In genomic region chr9:69160818-69161217, GRCm38 (mm10) we compare ENCODE assay signal across 17 mouse cellular contexts.
DNase-seq lines count a peak whose midpoint lies in the region; ATAC-seq and TF ChIP-seq lines count a peak whose summit lies in the region.
"Had no signal": no experiment of that assay in that cellular context is flagged by ENCODE, and none has a peak within 500 bp of the region (broad histone marks: within the 10 kb centered on the region; RNA-seq: fewer than 3 reads in every experiment).

No protein-coding gene starts in this region.

- H3K27ac ChIP-seq in forebrain, embryonic 11.5 days (ENCODE audit: low read depth, low read length), result no peak overlapping the region
- no peak overlapping the region for H3K27ac ChIP-seq in forebrain, embryonic 13.5 days
- no peak overlapping the region for H3K27ac ChIP-seq in layer of hippocampus, adult 2 months
- no peak overlapping the region for H3K27ac ChIP-seq in testis, adult 2 months (ENCODE audit: control insufficient read depth, insufficient read depth, low read depth, low read length)
- H3K27ac ChIP-seq: embryonic facial prominence, embryonic 10.5 days; lung, embryonic 15.5 days had no signal

- peak; percentile 55 for TF ChIP-seq CTCF in layer of hippocampus, adult 2 months (conservative IDR thresholded peaks at IDR 0.05)
- TF ChIP-seq CTCF in testis, adult 2 months (IDR thresholded peaks at IDR 0.05; ENCODE audit: control insufficient read depth, insufficient read depth, insufficient replicate concordance, low read depth, low read length), result peak; percentile 28; the same call in 1 of the 2 replicates

- WGBS in forebrain, embryonic 11.5 days, result 87% methylated on average over 5 of the region's 5 CpGs
- 88% methylated on average over 5 of the region's 5 CpGs for WGBS in forebrain, embryonic 13.5 days

- ATAC-seq in forebrain, embryonic 11.5 days (replicated peaks; ENCODE audit: low FRiP score), result no peak
- ATAC-seq in forebrain, embryonic 13.5 days, result no peak
- 0 out of 2 replicates have a peak, but pooled peaks have one; percentile 34 for ATAC-seq in megakaryocyte-erythroid progenitor cell, adult 5-6 weeks (replicated peaks; ENCODE audit: low FRiP score, low TSS enrichment, poor library complexity, severe bottlenecking)

- H3K36me3 ChIP-seq in forebrain, embryonic 11.5 days (ENCODE audit: control insufficient read depth, insufficient read depth, low read length), result no peaks in the 10 kb centered on the region
- H3K36me3 ChIP-seq in forebrain, embryonic 13.5 days (ENCODE audit: poor library complexity, severe bottlenecking), result no peaks in the 10 kb centered on the region
- H3K36me3 ChIP-seq in testis, adult 2 months (ENCODE audit: control insufficient read depth, insufficient read depth, low read length), result no peaks in the 10 kb centered on the region
- H3K36me3 ChIP-seq: embryonic facial prominence, embryonic 10.5 days; lung, embryonic 15.5 days had no signal

- TF ChIP-seq POLR2A in testis, adult 2 months (IDR thresholded peaks at IDR 0.05; ENCODE audit: control insufficient read depth, low read depth, low read length), result no peak

- no peaks in the 10 kb centered on the region for H3K27me3 ChIP-seq in forebrain, embryonic 11.5 days (ENCODE audit: control insufficient read depth, insufficient read depth, low read length)
- no peaks in the 10 kb centered on the region for H3K27me3 ChIP-seq in forebrain, embryonic 13.5 days
- no peaks in the 10 kb centered on the region for H3K27me3 ChIP-seq in testis, adult 2 months (ENCODE audit: control insufficient read depth, insufficient read depth, low read length)
- H3K27me3 ChIP-seq: lung, embryonic 15.5 days had no signal

- DNase-seq in forebrain, embryonic 11.5 days (ENCODE audit: low spot score), result peak; percentile 29
- no peak for DNase-seq in layer of hippocampus, adult 2 months (ENCODE audit: low spot score in 2 of 2)
- DNase-seq in layer of hippocampus, adult 9-11 months, result no peak
- no peak for DNase-seq in testis, postnatal 10 days (ENCODE audit: low spot score)
- DNase-seq in left cerebral cortex, adult 9 months (ENCODE audit: low spot score in 2 of 2), result no peak
- DNase-seq: cerebellum, postnatal 25 days; gastrocnemius, postnatal 25 days; heart, postnatal 4 days; kidney, postnatal 25 days had no signal

- H3K4me2 ChIP-seq in forebrain, embryonic 11.5 days (ENCODE audit: low read depth, low read length, severe bottlenecking), result no peak overlapping the region
- H3K4me2 ChIP-seq in forebrain, embryonic 13.5 days, result no peak overlapping the region
- H3K4me2 ChIP-seq: heart, embryonic 11.5 days; lung, embryonic 15.5 days had no signal

- H3K4me3 ChIP-seq in forebrain, embryonic 11.5 days (ENCODE audit: low read depth, low read length), result no peak overlapping the region
- no peak overlapping the region for H3K4me3 ChIP-seq in forebrain, embryonic 13.5 days
- no peak overlapping the region for H3K4me3 ChIP-seq in layer of hippocampus, adult 2 months
- no peak overlapping the region for H3K4me3 ChIP-seq in testis, adult 2 months (ENCODE audit: control insufficient read depth, low read depth, low read length)
- H3K4me3 ChIP-seq: embryonic facial prominence, embryonic 10.5 days; erythroblast, embryonic 14.5 days; lung, embryonic 15.5 days had no signal

- H3K9ac ChIP-seq in forebrain, embryonic 11.5 days (ENCODE audit: low read length), result no peak overlapping the region
- H3K9ac ChIP-seq in forebrain, embryonic 13.5 days, result no peak overlapping the region
- H3K9ac ChIP-seq: lung, embryonic 15.5 days had no signal

- no peaks in the 10 kb centered on the region for H3K4me1 ChIP-seq in forebrain, embryonic 11.5 days (replicated peaks; ENCODE audit: control insufficient read depth, insufficient read depth, low read length)
- no peaks in the 10 kb centered on the region for H3K4me1 ChIP-seq in forebrain, embryonic 13.5 days
- H3K4me1 ChIP-seq in testis, adult 2 months (ENCODE audit: control insufficient read depth, insufficient read depth, low read length), result no peaks in the 10 kb centered on the region

- H3K9me3 ChIP-seq in forebrain, embryonic 11.5 days (ENCODE audit: control insufficient read depth, low read length), result no peaks in the 10 kb centered on the region
- no peaks in the 10 kb centered on the region for H3K9me3 ChIP-seq in forebrain, embryonic 13.5 days (replicated peaks)
- H3K9me3 ChIP-seq: embryonic facial prominence, embryonic 10.5 days; lung, embryonic 15.5 days; megakaryocyte, embryonic 14.5 days had no signal
